Mouse (Mus musculus): ENCODE data around the gene Dolpp1. TPM values are rescaled to one million over a fixed set of nuclear protein-coding genes. Genes with fewer than 3 reads are reported as not detected.
A peak's percentile ranks its signal among the peaks of the same experiment; 100 is the strongest.

Dolpp1 gene
- polyA plus RNA-seq, 1 experiment, result 55.6 TPM

GRCm38 (mm10) chr2:30435326-30436155, 43.5 kb downstream of the Dolpp1 start:
- DNase-seq, result peak; percentile 55
- TF ChIP-seq POLR2A (IDR thresholded peaks at IDR 0.05; ENCODE audit: borderline replicate concordance, extremely low read depth, low read depth, low read length) (no peak), CTCF (IDR thresholded peaks at IDR 0.05; ENCODE audit: insufficient read depth, low read length) (peak; percentile 98)
- Histone ChIP-seq H3K4me3 (replicated peaks; ENCODE audit: extremely low read depth, low read depth, low read length) (no peak overlapping the region), H3K4me1 (ENCODE audit: control insufficient read depth, insufficient read depth, low read length) (peaks cover 2% of the 10 kb centered on the region)
- 53% methylated on average over 5 of the region's 5 CpGs for WGBS

GRCm38 (mm10) chr2:30436156-30436545, 44.1 kb downstream of the Dolpp1 start:
- TF ChIP-seq POLR2A (IDR thresholded peaks at IDR 0.05; ENCODE audit: borderline replicate concordance, extremely low read depth, low read depth, low read length) (no peak), CTCF (IDR thresholded peaks at IDR 0.05; ENCODE audit: insufficient read depth, low read length) (peak; percentile 51)
- no peak for DNase-seq

GRCm38 (mm10) chr2:30436809-30437208, 44.8 kb downstream of the Dolpp1 start:
- no peak for DNase-seq
- Histone ChIP-seq H3K4me1 (ENCODE audit: control insufficient read depth, insufficient read depth, low read length) (peaks cover 10% of the 10 kb centered on the region), H3K4me3 (replicated peaks; ENCODE audit: extremely low read depth, low read depth, low read length) (no peak overlapping the region)
- TF ChIP-seq CTCF (IDR thresholded peaks at IDR 0.05; ENCODE audit: insufficient read depth, low read length), result no peak
- no peak for TF ChIP-seq POLR2A (IDR thresholded peaks at IDR 0.05; ENCODE audit: borderline replicate concordance, extremely low read depth, low read depth, low read length)
- 80% methylated on average over 4 of the region's 4 CpGs for WGBS

More at GRCm38 (mm10) chr2:30436156-30436545, 44.1 kb downstream of the Dolpp1 start:
- Histone ChIP-seq H3K4me1 (ENCODE audit: control insufficient read depth, insufficient read depth, low read length) (peaks cover 6% of the 10 kb centered on the region), H3K4me3 (replicated peaks; ENCODE audit: extremely low read depth, low read depth, low read length) (no peak overlapping the region)
- WGBS, result 72% methylated on average over 5 of the region's 5 CpGs

GRCm38 (mm10) chr2:30437791-30438190, 45.7 kb downstream of the Dolpp1 start:
- no peak for TF ChIP-seq CTCF (IDR thresholded peaks at IDR 0.05; ENCODE audit: insufficient read depth, low read length)
- no peak for TF ChIP-seq POLR2A (IDR thresholded peaks at IDR 0.05; ENCODE audit: borderline replicate concordance, extremely low read depth, low read depth, low read length)
- DNase-seq, result no peak
- Histone ChIP-seq H3K4me3 (replicated peaks; ENCODE audit: extremely low read depth, low read depth, low read length) (no peak overlapping the region), H3K4me1 (ENCODE audit: control insufficient read depth, insufficient read depth, low read length) (peaks cover 18% of the 10 kb centered on the region)
- 93% methylated on average over 4 of the region's 4 CpGs for WGBS

GRCm38 (mm10) chr2:30439631-30440030, 47.6 kb downstream of the Dolpp1 start:
- no peak for TF ChIP-seq POLR2A (IDR thresholded peaks at IDR 0.05; ENCODE audit: borderline replicate concordance, extremely low read depth, low read depth, low read length)
- no peak for TF ChIP-seq CTCF (IDR thresholded peaks at IDR 0.05; ENCODE audit: insufficient read depth, low read length)
- no peak for DNase-seq
- peaks cover 26% of the 10 kb centered on the region for H3K4me1 ChIP-seq (ENCODE audit: control insufficient read depth, insufficient read depth, low read length)
- WGBS, result 92% methylated on average over 6 of the region's 6 CpGs
- H3K4me3 ChIP-seq (replicated peaks; ENCODE audit: extremely low read depth, low read depth, low read length), result no peak overlapping the region

- TF ChIP-seq CTCF (IDR thresholded peaks at IDR 0.05; ENCODE audit: insufficient read depth, low read length), result no peak
- no peak for DNase-seq
- peaks cover 27% of the 10 kb centered on the region for H3K4me1 ChIP-seq (ENCODE audit: control insufficient read depth, insufficient read depth, low read length)
- H3K4me3 ChIP-seq (replicated peaks; ENCODE audit: extremely low read depth, low read depth, low read length), result no peak overlapping the region
- 29% methylated on average over 3 of the region's 3 CpGs for WGBS
Observed at GRCm38 (mm10) chr2:30440211-30440700, 48.2 kb downstream of the Dolpp1 start.

- WGBS, result 10% methylated on average over 12 of the region's 12 CpGs
- DNase-seq, result peak; percentile 69
- H3K4me3 ChIP-seq (replicated peaks; ENCODE audit: extremely low read depth, low read depth, low read length), result peak overlapping the region; percentile 50
- TF ChIP-seq CTCF (IDR thresholded peaks at IDR 0.05; ENCODE audit: insufficient read depth, low read length), result peak; percentile 30; the same call in 1 of the 2 replicates
- TF ChIP-seq POLR2A (IDR thresholded peaks at IDR 0.05; ENCODE audit: borderline replicate concordance, extremely low read depth, low read depth, low read length), result peak; percentile 72; the same call in 1 of the 2 replicates
- H3K4me1 ChIP-seq (ENCODE audit: control insufficient read depth, insufficient read depth, low read length), result peaks cover 32% of the 10 kb centered on the region
Observed at GRCm38 (mm10) chr2:30440701-30441517, 48.9 kb downstream of the Dolpp1 start.

GRCm38 (mm10) chr2:30441518-30442497, 49.8 kb downstream of the Dolpp1 start:
- TF ChIP-seq POLR2A (IDR thresholded peaks at IDR 0.05; ENCODE audit: borderline replicate concordance, extremely low read depth, low read depth, low read length) (peak; percentile 68; the same call in 1 of the 2 replicates), CTCF (IDR thresholded peaks at IDR 0.05; ENCODE audit: insufficient read depth, low read length) (no peak)
- 2% methylated on average over 15 of the region's 15 CpGs for WGBS
- peak; percentile 56 for DNase-seq
- Histone ChIP-seq H3K4me3 (replicated peaks; ENCODE audit: extremely low read depth, low read depth, low read length) (peak overlapping the region; percentile 50), H3K4me1 (ENCODE audit: control insufficient read depth, insufficient read depth, low read length) (peaks cover 37% of the 10 kb centered on the region)
